Mouse (Mus musculus) limb, embryonic 15.5 days (tissue): ENCODE data around the gene Map2k7. TPM values are rescaled to one million over a fixed set of nuclear protein-coding genes. Genes with fewer than 3 reads are reported as not detected.

Experiments
- ATAC-seq: fragments of 200-750 bp; cut with Nextera tagmentation; 2 replicates; pipeline ENCODE4 v1.8.0; 2017; ENCODE audit warnings: low read depth, moderate TSS enrichment; ENCODE audit not compliant: insufficient number of reproducible peaks, low FRiP score, low TSS enrichment
- H3K27ac ChIP-seq: fragments of 300-500 bp; sonication (generic); 2 replicates; pipeline ENCODE4 v1.5.1; 2015; ENCODE audit warnings: moderate library complexity, mild to moderate bottlenecking, inconsistent platforms
- H3K27me3 ChIP-seq: fragments of 300-500 bp; sonication (generic); 2 replicates; pipeline ENCODE4 v1.6.1; 2015; ENCODE audit warnings: inconsistent platforms
- H3K36me3 ChIP-seq: fragments of 300-500 bp; sonication (generic); 2 replicates; pipeline ENCODE4 v1.6.1; 2015; ENCODE audit warnings: inconsistent platforms
- H3K4me1 ChIP-seq: fragments of 300-500 bp; sonication (generic); 2 replicates; pipeline ENCODE4 v1.6.1; 2015; ENCODE audit warnings: inconsistent platforms
- H3K4me2 ChIP-seq: fragments of 300-500 bp; sonication (generic); 2 replicates; pipeline ENCODE4 v1.6.1; 2015; ENCODE audit warnings: mild to moderate bottlenecking, inconsistent platforms
- H3K4me3 ChIP-seq: fragments of 300-500 bp; sonication (generic); 2 replicates; pipeline ENCODE4 v1.5.1; 2015; ENCODE audit warnings: mild to moderate bottlenecking, inconsistent platforms
- H3K9ac ChIP-seq: fragments of 300-500 bp; sonication (generic); 2 replicates; pipeline ENCODE4 v1.6.1; 2015; ENCODE audit warnings: inconsistent platforms
- H3K9me3 ChIP-seq: fragments of 300-500 bp; sonication (generic); 2 replicates; pipeline ENCODE4 v1.6.1; 2016; ENCODE audit warnings: inconsistent platforms
- WGBS: fragments of 180-500 bp; shearing (Covaris S2); methylation state at CpG from one replicate; pipeline ENCODE4 v1.1.7; 2015; 5-methylcytosine and 5-hydroxymethylcytosine counted together
- polyA plus RNA-seq: library from polyadenylated mRNA; unstranded; fragments of >200 nt; fragmentation: Nextera tagmentation; extraction: Ambion mirVana; gene quantifications from 2 replicates; pipeline ENCODE4 v1.2.1, GENCODE M21; 2015

Gene Map2k7
- polyA plus RNA-seq, 1 experiment from 2014 or later, result 27.1 TPM

- Histone ChIP-seq H3K4me1 (no peaks in the 10 kb centered on the region), H3K36me3 (peaks cover 92% of the 10 kb centered on the region)
- no peak for ATAC-seq
These were observed 29.1 kb downstream of the Map2k7 start for GRCm38 (mm10) chr8:4267627-4268026.

GRCm38 (mm10) chr8:4269609-4270008 lies 31.1 kb downstream of the Map2k7 start:
- Histone ChIP-seq H3K27me3 (no peaks in the 10 kb centered on the region), H3K4me2 (no peak overlapping the region), H3K27ac (no peak overlapping the region), H3K4me3 (no peak overlapping the region), H3K9ac (no peak overlapping the region), H3K9me3 (no peaks in the 10 kb centered on the region), H3K36me3 (peaks cover 90% of the 10 kb centered on the region), H3K4me1 (peaks cover 1% of the 10 kb centered on the region)
- ATAC-seq, result no peak
- WGBS, result 92% methylated on average over 6 of the region's 6 CpGs

More at GRCm38 (mm10) chr8:4267627-4268026, 29.1 kb downstream of the Map2k7 start:
- no peaks in the 10 kb centered on the region for H3K9me3 ChIP-seq
- H3K4me3 ChIP-seq, result no peak overlapping the region
- no peak overlapping the region for H3K4me2 ChIP-seq
- H3K27me3 ChIP-seq, result no peaks in the 10 kb centered on the region
- H3K9ac ChIP-seq, result no peak overlapping the region
- 82% methylated on average over 15 of the region's 15 CpGs for WGBS
- no peak overlapping the region for H3K27ac ChIP-seq

GRCm38 (mm10) chr8:4275275-4276110 lies 37.0 kb downstream of the Map2k7 start, which contains the start of gene Timm44:
TSS of gene Timm44 (minus strand) at chr8:4275913.
- Histone ChIP-seq H3K9ac (peak within 1 kb of the TSS; percentile 59), H3K4me1 (peaks cover 6% of the 10 kb centered on the region), H3K4me3 (peak within 1 kb of the TSS; percentile 78), H3K36me3 (peaks cover 32% of the 10 kb centered on the region), H3K9me3 (no peaks in the 10 kb centered on the region), H3K27ac (peak within 1 kb of the TSS; percentile 71), H3K27me3 (no peaks in the 10 kb centered on the region), H3K4me2 (peak within 1 kb of the TSS; percentile 61)
- WGBS, result under 1% methylated on average over 39 of the region's 39 CpGs
- peak; percentile 93 for ATAC-seq

- 23% methylated on average over 9 of the region's 9 CpGs for WGBS
- peak overlapping the region; percentile 61 for H3K4me2 ChIP-seq
- H3K4me3 ChIP-seq, result peak overlapping the region; percentile 78
- H3K9me3 ChIP-seq, result no peaks in the 10 kb centered on the region
- peaks cover 27% of the 10 kb centered on the region for H3K36me3 ChIP-seq
- H3K27ac ChIP-seq, result peak overlapping the region; percentile 64
- H3K27me3 ChIP-seq, result no peaks in the 10 kb centered on the region
- H3K4me1 ChIP-seq, result peaks cover 6% of the 10 kb centered on the region
- peak overlapping the region; percentile 59 for H3K9ac ChIP-seq
- peak; percentile 57; the same call in 1 of the 2 replicates for ATAC-seq
These were observed 37.5 kb downstream of the Map2k7 start for GRCm38 (mm10) chr8:4276111-4276465.

GRCm38 (mm10) chr8:4292738-4293137 lies 54.2 kb downstream of the Map2k7 start:
- no peak overlapping the region for H3K4me3 ChIP-seq
- 92% methylated on average over 5 of the region's 5 CpGs for WGBS
- H3K27ac ChIP-seq, result no peak overlapping the region
- no peaks in the 10 kb centered on the region for H3K4me1 ChIP-seq
- no peak overlapping the region for H3K4me2 ChIP-seq
- ATAC-seq, result no peak
- no peaks in the 10 kb centered on the region for H3K27me3 ChIP-seq
- H3K36me3 ChIP-seq, result peaks cover 85% of the 10 kb centered on the region
- H3K9me3 ChIP-seq, result no peaks in the 10 kb centered on the region
- H3K9ac ChIP-seq, result no peak overlapping the region

Other genes with a start within 250 kb of the Map2k7 start
- gene Cd209f, start 132.9 kb upstream of the Map2k7 start, polyA plus RNA-seq, result not detected in 2 replicates
- not detected in 2 replicates for gene Cd209g, start 104.6 kb upstream of the Map2k7 start, polyA plus RNA-seq
- 28.7 and 30.1 TPM in 2 replicates for gene Evi5l, start 72.2 kb upstream of the Map2k7 start, polyA plus RNA-seq
- gene Prr36, start 21.3 kb upstream of the Map2k7 start, polyA plus RNA-seq, result 0.73 and 0.86 TPM in 2 replicates
- 2.3 TPM in 2 replicates for gene Lrrc8e, start 11.9 kb upstream of the Map2k7 start, polyA plus RNA-seq
- 0.90 and 1.4 TPM in 2 replicates for gene Gm49320, start 125 bp downstream of the Map2k7 start, polyA plus RNA-seq
- 2.8 and 4.2 TPM in 2 replicates for gene Tgfbr3l, start 9.5 kb downstream of the Map2k7 start, polyA plus RNA-seq
- gene Snapc2, start 14.3 kb downstream of the Map2k7 start, polyA plus RNA-seq, result 50.6 and 55.9 TPM in 2 replicates
- 46.2 and 49.8 TPM in 2 replicates for gene Ctxn1, start 20.5 kb downstream of the Map2k7 start, polyA plus RNA-seq
- 52.0 and 52.9 TPM in 2 replicates for gene Timm44, start 37.2 kb downstream of the Map2k7 start, polyA plus RNA-seq
- gene Ccl25, start 86.5 kb downstream of the Map2k7 start, polyA plus RNA-seq, result 13.5 and 13.7 TPM in 2 replicates
- 209 and 215 TPM in 2 replicates for gene Elavl1, start 86.7 kb downstream of the Map2k7 start, polyA plus RNA-seq